Mouse (Mus musculus) embryonic facial prominence, embryonic 13.5 days (tissue): ENCODE data around the gene Egflam. TPM values are rescaled to one million over a fixed set of nuclear protein-coding genes. Genes with fewer than 3 reads are reported as not detected.

Source experiments
- ATAC-seq: fragments of 200-750 bp; cut with Nextera tagmentation; 2 replicates; pipeline ENCODE4 v1.8.0; 2017; ENCODE audit warnings: low read depth; ENCODE audit not compliant: insufficient number of reproducible peaks, insufficient read depth, low FRiP score, low TSS enrichment
- H3K27ac ChIP-seq: fragments of 300-500 bp; sonication (generic); 2 replicates; pipeline ENCODE4 v1.5.1; 2015; ENCODE audit warnings: moderate library complexity, mild to moderate bottlenecking, inconsistent platforms
- H3K27me3 ChIP-seq: fragments of 300-500 bp; sonication (generic); 2 replicates; pipeline ENCODE4 v1.6.1; 2015; ENCODE audit warnings: mild to moderate bottlenecking, inconsistent platforms
- H3K36me3 ChIP-seq: fragments of 300-500 bp; sonication (generic); 2 replicates; pipeline ENCODE4 v1.6.1; 2015; ENCODE audit warnings: mild to moderate bottlenecking, inconsistent platforms
- H3K4me1 ChIP-seq: fragments of 300-500 bp; sonication (generic); 2 replicates; pipeline ENCODE4 v1.6.1; 2015; ENCODE audit warnings: inconsistent platforms
- H3K4me2 ChIP-seq: fragments of 300-500 bp; sonication (generic); 2 replicates; pipeline ENCODE4 v1.6.1; 2015; ENCODE audit warnings: moderate library complexity, mild to moderate bottlenecking, inconsistent platforms
- H3K4me3 ChIP-seq: fragments of 300-500 bp; sonication (generic); 2 replicates; pipeline ENCODE4 v1.5.1; 2015; ENCODE audit warnings: mild to moderate bottlenecking, inconsistent platforms
- H3K9ac ChIP-seq: fragments of 300-500 bp; sonication (generic); 2 replicates; pipeline ENCODE4 v1.6.1; 2015; ENCODE audit warnings: mild to moderate bottlenecking, inconsistent platforms
- H3K9me3 ChIP-seq: fragments of 300-500 bp; sonication (generic); 2 replicates; pipeline ENCODE4 v1.6.1; 2016; ENCODE audit warnings: inconsistent platforms
- WGBS: fragments of 180-500 bp; shearing (Covaris S2); methylation state at CpG from one replicate; pipeline ENCODE4 v1.1.7; 2015; ENCODE audit warnings: mixed read lengths; 5-methylcytosine and 5-hydroxymethylcytosine counted together
- polyA plus RNA-seq: library from polyadenylated mRNA; unstranded; fragments of >200 nt; fragmentation: Nextera tagmentation; extraction: Ambion mirVana; gene quantifications from 2 replicates; pipeline ENCODE4 v1.2.1, GENCODE M21; 2015

Gene Egflam
- polyA plus RNA-seq, 1 experiment from 2014 or later = 13.4 TPM

GRCm38 (mm10) chr15:7247321-7247720 is 150.9 kb downstream of the Egflam start:
- no peak overlapping the region for H3K9ac ChIP-seq
- peaks cover 24% of the 10 kb centered on the region for H3K36me3 ChIP-seq
- H3K9me3 ChIP-seq = peaks cover 5% of the 10 kb centered on the region
- no peaks in the 10 kb centered on the region for H3K27me3 ChIP-seq
- H3K27ac ChIP-seq = no peak overlapping the region
- ATAC-seq = no peak
- no peak overlapping the region for H3K4me3 ChIP-seq
- WGBS = 79% methylated on average over 8 of the region's 8 CpGs
- H3K4me1 ChIP-seq = no peaks in the 10 kb centered on the region
- no peak overlapping the region for H3K4me2 ChIP-seq

GRCm38 (mm10) chr15:7242161-7242850 is 155.9 kb downstream of the Egflam start:
- ATAC-seq = no peak

GRCm38 (mm10) chr15:7240950-7241349 is 157.2 kb downstream of the Egflam start:
- H3K4me3 ChIP-seq = no peak overlapping the region
- 73% methylated on average over 3 of the region's 3 CpGs for WGBS
- H3K4me2 ChIP-seq = no peak overlapping the region
- no peak for ATAC-seq
- H3K9me3 ChIP-seq = no peaks in the 10 kb centered on the region
- no peaks in the 10 kb centered on the region for H3K4me1 ChIP-seq
- no peak overlapping the region for H3K27ac ChIP-seq
- H3K36me3 ChIP-seq = 0 out of 2 replicates have a peak, but pooled peaks cover 3% of the 10 kb centered on the region
- H3K9ac ChIP-seq = no peak overlapping the region
- no peaks in the 10 kb centered on the region for H3K27me3 ChIP-seq

More at GRCm38 (mm10) chr15:7242161-7242850, 155.9 kb downstream of the Egflam start:
- Histone ChIP-seq H3K27ac (no peak overlapping the region), H3K4me3 (no peak overlapping the region), H3K4me1 (no peaks in the 10 kb centered on the region), H3K9ac (no peak overlapping the region), H3K9me3 (no peaks in the 10 kb centered on the region), H3K4me2 (no peak overlapping the region), H3K36me3 (0 out of 2 replicates have a peak, but pooled peaks cover 2% of the 10 kb centered on the region), H3K27me3 (no peaks in the 10 kb centered on the region)
- 75% methylated on average over 15 of the region's 15 CpGs for WGBS

GRCm38 (mm10) chr15:7239904-7240303 is 158.3 kb downstream of the Egflam start:
- Histone ChIP-seq H3K4me1 (no peaks in the 10 kb centered on the region), H3K27me3 (no peaks in the 10 kb centered on the region), H3K4me2 (no peak overlapping the region), H3K4me3 (no peak overlapping the region), H3K9me3 (no peaks in the 10 kb centered on the region), H3K36me3 (0 out of 2 replicates have a peak, but pooled peaks cover 3% of the 10 kb centered on the region), H3K27ac (no peak overlapping the region), H3K9ac (no peak overlapping the region)
- no peak for ATAC-seq
- WGBS = 85% methylated on average over 11 of the region's 11 CpGs

GRCm38 (mm10) chr15:7233393-7234090 is 164.7 kb downstream of the Egflam start:
- Histone ChIP-seq H3K27me3 (no peaks in the 10 kb centered on the region), H3K4me1 (no peaks in the 10 kb centered on the region), H3K36me3 (0 out of 2 replicates have a peak, but pooled peaks cover 3% of the 10 kb centered on the region), H3K27ac (no peak overlapping the region), H3K4me2 (no peak overlapping the region), H3K9me3 (no peaks in the 10 kb centered on the region), H3K4me3 (no peak overlapping the region), H3K9ac (no peak overlapping the region)
- no peak for ATAC-seq
- 80% methylated on average over 13 of the region's 13 CpGs for WGBS

GRCm38 (mm10) chr15:7226225-7226624 is 172.0 kb downstream of the Egflam start:
- H3K4me1 ChIP-seq = peaks cover 17% of the 10 kb centered on the region
- WGBS = 6% methylated on average over 5 of the region's 5 CpGs
- no peak for ATAC-seq

GRCm38 (mm10) chr15:7224151-7224775 is 173.9 kb downstream of the Egflam start:
- no peak overlapping the region for H3K9ac ChIP-seq
- no peak overlapping the region for H3K27ac ChIP-seq
- no peak for ATAC-seq
- no peaks in the 10 kb centered on the region for H3K9me3 ChIP-seq
- no peak overlapping the region for H3K4me3 ChIP-seq
- H3K27me3 ChIP-seq = peaks cover 5% of the 10 kb centered on the region; the same call in 1 of the 2 replicates
- no peaks in the 10 kb centered on the region for H3K36me3 ChIP-seq
- H3K4me1 ChIP-seq = peaks cover 17% of the 10 kb centered on the region
- H3K4me2 ChIP-seq = no peak overlapping the region
- WGBS = 73% methylated on average over 12 of the region's 12 CpGs

More at GRCm38 (mm10) chr15:7226225-7226624, 172.0 kb downstream of the Egflam start:
- Histone ChIP-seq H3K27ac (no peak overlapping the region), H3K4me3 (no peak overlapping the region), H3K27me3 (peaks cover 5% of the 10 kb centered on the region; the same call in 1 of the 2 replicates), H3K9me3 (no peaks in the 10 kb centered on the region), H3K36me3 (no peaks in the 10 kb centered on the region), H3K9ac (no peak overlapping the region), H3K4me2 (no peak overlapping the region)

- H3K4me2 ChIP-seq = peak overlapping the region; percentile 33
Observed at GRCm38 (mm10) chr15:7222809-7223208, 175.4 kb downstream of the Egflam start.

GRCm38 (mm10) chr15:7217273-7217598 is 181.0 kb downstream of the Egflam start:
- H3K4me3 ChIP-seq = no peak overlapping the region
- no peaks in the 10 kb centered on the region for H3K36me3 ChIP-seq
- 62% methylated on average over 6 of the region's 6 CpGs for whole genome bisulfite sequencing
- peaks cover 22% of the 10 kb centered on the region for H3K4me1 ChIP-seq
- peak; percentile 49; the same call in 1 of the 2 replicates for ATAC-seq
- H3K4me2 ChIP-seq = no peak overlapping the region
- H3K27ac ChIP-seq = no peak overlapping the region
- H3K27me3 ChIP-seq = no peaks in the 10 kb centered on the region
- no peak overlapping the region for H3K9ac ChIP-seq
- H3K9me3 ChIP-seq = no peaks in the 10 kb centered on the region

More at GRCm38 (mm10) chr15:7222809-7223208, 175.4 kb downstream of the Egflam start:
- 23% methylated on average over 11 of the region's 11 CpGs for WGBS
- peaks cover 17% of the 10 kb centered on the region for H3K4me1 ChIP-seq
- no peaks in the 10 kb centered on the region for H3K36me3 ChIP-seq
- no peak overlapping the region for H3K4me3 ChIP-seq
- H3K9me3 ChIP-seq = no peaks in the 10 kb centered on the region
- H3K27me3 ChIP-seq = peaks cover 5% of the 10 kb centered on the region; the same call in 1 of the 2 replicates
- no peak overlapping the region for H3K27ac ChIP-seq
- ATAC-seq = no peak
- H3K9ac ChIP-seq = no peak overlapping the region

GRCm38 (mm10) chr15:7216581-7217272 is 181.5 kb downstream of the Egflam start:
- no peak overlapping the region for H3K9ac ChIP-seq
- H3K27me3 ChIP-seq = no peaks in the 10 kb centered on the region
- no peak overlapping the region for H3K4me3 ChIP-seq
- no peak overlapping the region for H3K27ac ChIP-seq
- 72% methylated on average over 9 of the region's 9 CpGs for WGBS
- H3K4me1 ChIP-seq = peaks cover 17% of the 10 kb centered on the region
- peak; percentile 45; the same call in 1 of the 2 replicates for ATAC-seq
- no peaks in the 10 kb centered on the region for H3K9me3 ChIP-seq
- H3K36me3 ChIP-seq = no peaks in the 10 kb centered on the region
- H3K4me2 ChIP-seq = no peak overlapping the region

GRCm38 (mm10) chr15:7215845-7216244 is 182.3 kb downstream of the Egflam start:
- Histone ChIP-seq H3K27me3 (no peaks in the 10 kb centered on the region), H3K9ac (no peak overlapping the region), H3K4me2 (no peak overlapping the region), H3K36me3 (no peaks in the 10 kb centered on the region), H3K27ac (no peak overlapping the region), H3K4me1 (peaks cover 17% of the 10 kb centered on the region), H3K4me3 (no peak overlapping the region), H3K9me3 (no peaks in the 10 kb centered on the region)
- 94% methylated on average over 3 of the region's 3 CpGs for WGBS
- no peak for ATAC-seq
